28 mouse cellular contexts compared by ENCODE assay signal in the genomic region with DNA sequence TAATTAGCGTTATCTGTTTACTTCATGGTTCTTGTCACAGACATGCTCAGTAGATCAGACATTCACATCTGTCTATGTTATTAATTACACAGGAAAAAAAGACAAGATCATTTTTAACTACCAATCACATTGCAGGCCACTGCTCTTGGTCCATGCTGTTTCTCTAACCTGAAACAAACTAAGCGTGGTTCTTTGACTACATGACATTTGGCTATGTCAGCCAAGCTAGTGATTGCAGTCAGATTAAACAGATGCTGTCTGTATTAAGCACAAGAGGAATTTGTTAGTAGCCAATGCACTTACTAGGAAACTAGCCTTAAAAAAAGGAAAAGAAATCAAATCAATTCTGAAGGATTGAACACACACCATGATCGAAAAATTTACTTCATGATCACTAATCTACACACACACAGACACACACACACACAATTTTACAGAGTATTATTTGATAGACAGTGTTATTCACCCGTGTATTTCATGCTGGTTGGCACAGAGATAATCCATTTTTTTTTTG.
DNase-seq lines count a peak whose midpoint lies in the region; ATAC-seq and TF ChIP-seq lines count a peak whose summit lies in the region.
"Had no signal": no experiment of that assay in that cellular context is flagged by ENCODE, and none has a peak within 500 bp of the region (broad histone marks: within the 10 kb centered on the region; RNA-seq: fewer than 3 reads in every experiment).

No protein-coding gene starts in this region.

- peak; percentile 11 to 58 for DNase-seq in cerebellum, postnatal 14 days
- no peak for DNase-seq in cerebellum, postnatal 36 days
- peak; percentile 48 for DNase-seq in hindbrain, postnatal 0 days (ENCODE audit: low spot score)
- peak; percentile 63 for DNase-seq in midbrain, postnatal 0 days (ENCODE audit: low spot score)
- no peak for DNase-seq in midbrain, embryonic 11.5 days (ENCODE audit: low spot score, missing footprints)
- DNase-seq: adrenal gland, postnatal 10 days; adrenal gland, postnatal 36 days; B cell, adult 2 months; cerebellum, adult 11-12 months; cerebellum, adult 9-10 months; gastrocnemius, postnatal 10 days; gastrocnemius, postnatal 36 days; heart, adult 2 months; heart, postnatal 14 days; heart, postnatal 4 days; kidney, adult 18-20 months had no signal

- H3K9ac ChIP-seq in hindbrain, postnatal 0 days (replicated peaks; ENCODE audit: low read length) = no peak overlapping the region
- no peak overlapping the region for H3K9ac ChIP-seq in hindbrain, embryonic 13.5 days
- no peak overlapping the region for H3K9ac ChIP-seq in midbrain, postnatal 0 days (replicated peaks; ENCODE audit: low read length, poor library complexity, severe bottlenecking)
- no peak overlapping the region for H3K9ac ChIP-seq in midbrain, embryonic 11.5 days (ENCODE audit: low read length)
- H3K9ac ChIP-seq: forebrain, embryonic 13.5 days; heart, embryonic 13.5 days; hindbrain, embryonic 15.5 days had no signal

- H3K4me1 ChIP-seq in hindbrain, postnatal 0 days (ENCODE audit: insufficient read depth, low read length) = no peaks in the 10 kb centered on the region
- no peaks in the 10 kb centered on the region for H3K4me1 ChIP-seq in hindbrain, embryonic 13.5 days (replicated peaks)
- no peaks in the 10 kb centered on the region for H3K4me1 ChIP-seq in midbrain, postnatal 0 days (ENCODE audit: insufficient read depth, low read length)
- H3K4me1 ChIP-seq in midbrain, embryonic 11.5 days (ENCODE audit: control insufficient read depth, insufficient read depth, low read length) = no peaks in the 10 kb centered on the region
- H3K4me1 ChIP-seq: forebrain, embryonic 10.5 days; forebrain, embryonic 13.5 days; heart, embryonic 10.5 days; heart, embryonic 13.5 days; hindbrain, embryonic 15.5 days had no signal

- H3K4me3 ChIP-seq in hindbrain, postnatal 0 days (ENCODE audit: low read length) = no peak overlapping the region
- H3K4me3 ChIP-seq in hindbrain, embryonic 13.5 days = no peak overlapping the region
- no peak overlapping the region for H3K4me3 ChIP-seq in midbrain, postnatal 0 days (ENCODE audit: low read depth, low read length)
- no peak overlapping the region for H3K4me3 ChIP-seq in midbrain, embryonic 11.5 days (ENCODE audit: low read depth, low read length)
- H3K4me3 ChIP-seq: forebrain, embryonic 10.5 days; forebrain, embryonic 13.5 days; heart, adult 2 months; heart, embryonic 10.5 days; heart, embryonic 13.5 days; hindbrain, embryonic 15.5 days had no signal

- H3K9me3 ChIP-seq in hindbrain, postnatal 0 days (ENCODE audit: low read length) = no peaks in the 10 kb centered on the region
- no peaks in the 10 kb centered on the region for H3K9me3 ChIP-seq in hindbrain, embryonic 13.5 days
- H3K9me3 ChIP-seq in midbrain, postnatal 0 days (ENCODE audit: low read length) = no peaks in the 10 kb centered on the region
- no peaks in the 10 kb centered on the region for H3K9me3 ChIP-seq in midbrain, embryonic 11.5 days (ENCODE audit: control insufficient read depth, low read length)
- H3K9me3 ChIP-seq: forebrain, embryonic 10.5 days; forebrain, embryonic 13.5 days; G1E; heart, embryonic 10.5 days; heart, embryonic 13.5 days; hindbrain, embryonic 15.5 days had no signal

- no peaks in the 10 kb centered on the region for H3K36me3 ChIP-seq in hindbrain, postnatal 0 days (ENCODE audit: insufficient read depth, low read length)
- no peaks in the 10 kb centered on the region for H3K36me3 ChIP-seq in hindbrain, embryonic 13.5 days
- no peaks in the 10 kb centered on the region for H3K36me3 ChIP-seq in midbrain, postnatal 0 days (ENCODE audit: insufficient read depth, low read length)
- no peaks in the 10 kb centered on the region for H3K36me3 ChIP-seq in midbrain, embryonic 11.5 days (ENCODE audit: control insufficient read depth, insufficient read depth, low read length)
- H3K36me3 ChIP-seq: forebrain, embryonic 10.5 days; G1E; heart, embryonic 10.5 days; heart, embryonic 13.5 days; hindbrain, embryonic 15.5 days had no signal

- whole genome bisulfite sequencing in hindbrain, postnatal 0 days = 52% methylated on average over 4 of the region's 4 CpGs
- WGBS in hindbrain, embryonic 13.5 days = 69% methylated on average over 4 of the region's 4 CpGs
- WGBS in midbrain, postnatal 0 days = 67% methylated on average over 4 of the region's 4 CpGs
- WGBS in midbrain, embryonic 11.5 days = 79% methylated on average over 4 of the region's 4 CpGs

- peak; percentile 78 for ATAC-seq in hindbrain, postnatal 0 days
- ATAC-seq in hindbrain, embryonic 13.5 days (ENCODE audit: low FRiP score) = no peak
- no peak for ATAC-seq in midbrain, postnatal 0 days (ENCODE audit: low FRiP score)
- ATAC-seq in midbrain, embryonic 11.5 days (ENCODE audit: low FRiP score) = no peak
- ATAC-seq: forebrain, embryonic 13.5 days; forebrain, embryonic 16.5 days; inflammation-experienced regulatory T-cells, adult 6 months; intestine, embryonic 16.5 days; Patski had no signal

- no peaks in the 10 kb centered on the region for H3K27me3 ChIP-seq in hindbrain, postnatal 0 days (ENCODE audit: insufficient read depth, low read length)
- H3K27me3 ChIP-seq in hindbrain, embryonic 13.5 days = no peaks in the 10 kb centered on the region
- no peaks in the 10 kb centered on the region for H3K27me3 ChIP-seq in midbrain, postnatal 0 days (ENCODE audit: insufficient read depth, low read length)
- H3K27me3 ChIP-seq in midbrain, embryonic 11.5 days (ENCODE audit: control insufficient read depth, insufficient read depth, low read length) = no peaks in the 10 kb centered on the region
- H3K27me3 ChIP-seq: CH12.LX; forebrain, embryonic 13.5 days; heart, embryonic 13.5 days; hindbrain, embryonic 15.5 days had no signal

- H3K4me2 ChIP-seq in hindbrain, postnatal 0 days (ENCODE audit: low read depth, low read length) = no peak overlapping the region
- no peak overlapping the region for H3K4me2 ChIP-seq in hindbrain, embryonic 13.5 days
- H3K4me2 ChIP-seq in midbrain, postnatal 0 days (ENCODE audit: low read depth, low read length, poor library complexity, severe bottlenecking) = no peak overlapping the region
- no peak overlapping the region for H3K4me2 ChIP-seq in midbrain, embryonic 11.5 days
- H3K4me2 ChIP-seq: forebrain, embryonic 13.5 days; heart, embryonic 13.5 days; hindbrain, embryonic 15.5 days had no signal

- H3K27ac ChIP-seq in hindbrain, postnatal 0 days = no peak overlapping the region
- no peak overlapping the region for H3K27ac ChIP-seq in hindbrain, embryonic 13.5 days
- no peak overlapping the region for H3K27ac ChIP-seq in midbrain, postnatal 0 days (ENCODE audit: low read depth, low read length)
- H3K27ac ChIP-seq in midbrain, embryonic 11.5 days (ENCODE audit: low read depth, low read length) = no peak overlapping the region
- H3K27ac ChIP-seq: forebrain, embryonic 10.5 days; forebrain, embryonic 13.5 days; heart, adult 2 months; heart, embryonic 10.5 days; heart, embryonic 13.5 days; hindbrain, embryonic 15.5 days had no signal

- no peak for TF ChIP-seq CTCF in hindbrain, postnatal 0 days (IDR thresholded peaks at IDR 0.05; ENCODE audit: low read depth)
- TF ChIP-seq CTCF in midbrain, postnatal 0 days (IDR thresholded peaks at IDR 0.05) = no peak

Comparison
In these comparisons a context has a peak if more than half of its experiments do, and no peak if none do; other contexts are left out.
1. DNase-seq: peak in cerebellum, postnatal 14 days (2 of 2), hindbrain, postnatal 0 days (single experiment) and midbrain, postnatal 0 days (single experiment); none in cerebellum, postnatal 36 days (0 of 2) and midbrain, embryonic 11.5 days (single experiment).